19 mouse cellular contexts compared by ENCODE assay signal in the genomic region with DNA sequence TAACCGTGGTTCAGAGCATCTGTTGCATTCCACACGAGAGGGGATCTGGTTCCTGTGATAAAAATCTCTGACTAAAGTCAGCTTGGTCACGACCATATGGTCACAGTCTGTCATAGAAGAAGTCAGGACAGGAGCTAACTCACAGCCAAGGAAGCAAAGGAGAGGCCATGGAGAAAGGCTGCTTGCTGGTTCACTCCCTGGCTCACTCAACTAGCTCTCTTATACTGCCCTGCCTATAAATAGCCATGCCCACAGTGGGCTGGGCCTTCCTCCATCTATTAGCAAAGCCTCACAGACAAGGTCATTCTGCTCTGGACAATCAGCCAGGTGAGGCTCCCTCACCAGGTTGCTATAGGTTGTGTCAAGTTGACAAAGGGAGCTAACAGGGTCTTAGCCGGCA.
DNase-seq lines count a peak whose midpoint lies in the region; ATAC-seq and TF ChIP-seq lines count a peak whose summit lies in the region.
"Had no signal": no experiment of that assay in that cellular context is flagged by ENCODE, and none has a peak within 500 bp of the region (broad histone marks: within the 10 kb centered on the region; RNA-seq: fewer than 3 reads in every experiment).

No protein-coding gene starts in this region.

- 0 out of 2 replicates have a peak overlapping the region, but pooled peaks have one; percentile 9 for H3K27ac ChIP-seq in midbrain, embryonic 16.5 days (ENCODE audit: low read length)
- no peak overlapping the region for H3K27ac ChIP-seq in midbrain, postnatal 0 days (ENCODE audit: low read depth, low read length)
- H3K27ac ChIP-seq: limb, embryonic 12.5 days; neural tube, embryonic 13.5 days had no signal

- no peak overlapping the region for H3K4me3 ChIP-seq in midbrain, embryonic 16.5 days (ENCODE audit: low read depth, low read length)
- H3K4me3 ChIP-seq in midbrain, postnatal 0 days (ENCODE audit: low read depth, low read length): no peak overlapping the region
- H3K4me3 ChIP-seq: heart, embryonic 12.5 days; limb, embryonic 12.5 days; neural tube, embryonic 13.5 days had no signal

- no peak for DNase-seq in cerebellum, postnatal 4 days (ENCODE audit: low spot score in 2 of 2)
- DNase-seq in midbrain, postnatal 0 days (ENCODE audit: low spot score): no peak
- DNase-seq in kidney, adult 18-20 months: peak; percentile 18
- DNase-seq in kidney, postnatal 4 days: peak; percentile 13 to 37
- no peak for DNase-seq in thymus, postnatal 10 days (ENCODE audit: low spot score in 2 of 2)
- DNase-seq in frontal cortex, postnatal 10 days (ENCODE audit: low spot score in 2 of 2): no peak
- DNase-seq: gastrocnemius, postnatal 36 days; heart, postnatal 4 days; lung, postnatal 4 days; midbrain, embryonic 14.5 days; thymus, adult 18-20 months had no signal

- H3K9me3 ChIP-seq in midbrain, embryonic 16.5 days (replicated peaks; ENCODE audit: control insufficient read depth, low read length, poor library complexity, severe bottlenecking): no peaks in the 10 kb centered on the region
- no peaks in the 10 kb centered on the region for H3K9me3 ChIP-seq in midbrain, postnatal 0 days (ENCODE audit: low read length)
- H3K9me3 ChIP-seq: heart, embryonic 12.5 days; limb, embryonic 12.5 days; neural tube, embryonic 13.5 days had no signal

- H3K4me2 ChIP-seq in midbrain, embryonic 16.5 days (ENCODE audit: low read length): no peak overlapping the region
- no peak overlapping the region for H3K4me2 ChIP-seq in midbrain, postnatal 0 days (ENCODE audit: low read depth, low read length, poor library complexity, severe bottlenecking)
- H3K4me2 ChIP-seq: heart, embryonic 12.5 days; limb, embryonic 12.5 days; neural tube, embryonic 13.5 days had no signal

- ATAC-seq in cerebellum, adult (ENCODE audit: insufficient number of reproducible peaks, low FRiP score, low TSS enrichment): 0 out of 2 replicates have a peak, but pooled peaks have one; percentile 38
- ATAC-seq in midbrain, embryonic 16.5 days: no peak
- ATAC-seq in midbrain, postnatal 0 days (ENCODE audit: low FRiP score): no peak
- ATAC-seq: forebrain, embryonic 16.5 days; inflammation-experienced regulatory T-cells, adult 6 months; Patski had no signal

- H3K27me3 ChIP-seq in midbrain, embryonic 16.5 days (ENCODE audit: control insufficient read depth, insufficient read depth, low read depth, low read length): no peaks in the 10 kb centered on the region
- H3K27me3 ChIP-seq in midbrain, postnatal 0 days (ENCODE audit: insufficient read depth, low read length): no peaks in the 10 kb centered on the region
- H3K27me3 ChIP-seq: heart, embryonic 12.5 days; limb, embryonic 12.5 days; neural tube, embryonic 13.5 days; Patski had no signal

- no peak overlapping the region for H3K9ac ChIP-seq in midbrain, embryonic 16.5 days (ENCODE audit: low read depth, low read length)
- H3K9ac ChIP-seq in midbrain, postnatal 0 days (replicated peaks; ENCODE audit: low read length, poor library complexity, severe bottlenecking): no peak overlapping the region
- H3K9ac ChIP-seq: heart, embryonic 12.5 days; limb, embryonic 12.5 days; neural tube, embryonic 13.5 days had no signal

- H3K4me1 ChIP-seq in midbrain, embryonic 16.5 days (ENCODE audit: control insufficient read depth, insufficient read depth, low read length): peaks cover 37% of the 10 kb centered on the region
- peaks cover 19% of the 10 kb centered on the region for H3K4me1 ChIP-seq in midbrain, postnatal 0 days (ENCODE audit: insufficient read depth, low read length)

- no peaks in the 10 kb centered on the region for H3K36me3 ChIP-seq in midbrain, embryonic 16.5 days (ENCODE audit: control insufficient read depth, insufficient read depth, low read length)
- H3K36me3 ChIP-seq in midbrain, postnatal 0 days (ENCODE audit: insufficient read depth, low read length): no peaks in the 10 kb centered on the region
- H3K36me3 ChIP-seq: heart, embryonic 12.5 days; limb, embryonic 12.5 days; neural tube, embryonic 13.5 days had no signal

- WGBS in midbrain, embryonic 16.5 days: 69% methylated on average over 4 of the region's 4 CpGs
- 80% methylated on average over 4 of the region's 4 CpGs for WGBS in midbrain, postnatal 0 days

- no peak for TF ChIP-seq CTCF in midbrain, postnatal 0 days (IDR thresholded peaks at IDR 0.05)

Comparison
In these comparisons a context has a peak if more than half of its experiments do, and no peak if none do; other contexts are left out.
1. DNase-seq: peak in kidney, adult 18-20 months (single experiment) and kidney, postnatal 4 days (2 of 2); none in cerebellum, postnatal 4 days (0 of 2), midbrain, postnatal 0 days (single experiment), thymus, postnatal 10 days (0 of 2) and frontal cortex, postnatal 10 days (0 of 2).